9 mouse cellular contexts compared by ENCODE assay signal in genomic region chr7:142070458-142071211, GRCm38 (mm10). TPM values are rescaled to one million over a fixed set of nuclear protein-coding genes. Genes with fewer than 3 reads are reported as not detected.
DNase-seq lines count a peak whose midpoint lies in the region; ATAC-seq lines count a peak whose summit lies in the region.
"Had no signal": no experiment of that assay in that cellular context is flagged by ENCODE, and none has a peak within 500 bp of the region (broad histone marks: within the 10 kb centered on the region; RNA-seq: fewer than 3 reads in every experiment).

No protein-coding gene starts in this region.

- no peak overlapping the region for H3K27ac ChIP-seq in midbrain, embryonic 15.5 days

- H3K36me3 ChIP-seq in midbrain, embryonic 15.5 days (replicated peaks) = no peaks in the 10 kb centered on the region
- H3K36me3 ChIP-seq in splenic B cell, adult 2 months (ENCODE audit: control insufficient read depth, insufficient read depth, low read length, poor library complexity, severe bottlenecking) = no peaks in the 10 kb centered on the region

- DNase-seq in 3134 (ENCODE audit: extremely low read depth, insufficient read length, low spot score) = peak; percentile 38
- DNase-seq in Muller cell, postnatal 12 days (ENCODE audit: inconsistent ontology term) = peak; percentile 59
- peak; percentile 90 to 91 for DNase-seq in cerebellum, postnatal 36 days
- peak; percentile 58 for DNase-seq in kidney, adult 11 months
- DNase-seq in liver = peak; percentile 85
- DNase-seq in splenic B cell, adult 2 months (ENCODE audit: low read depth, low spot score) = peak; percentile 75

- H3K4me2 ChIP-seq in midbrain, embryonic 15.5 days = peak overlapping the region; percentile 55

- H3K9me3 ChIP-seq in midbrain, embryonic 15.5 days = no peaks in the 10 kb centered on the region

- peaks cover 5% of the 10 kb centered on the region for H3K4me1 ChIP-seq in midbrain, embryonic 15.5 days

- peak; percentile 77 for ATAC-seq in granulocyte monocyte progenitor cell, adult 5-6 weeks (replicated peaks; ENCODE audit: poor library complexity, severe bottlenecking)
- ATAC-seq in midbrain, embryonic 15.5 days (replicated peaks) = peak; percentile 90

- peak overlapping the region; percentile 27 for H3K4me3 ChIP-seq in midbrain, embryonic 15.5 days
- H3K4me3 ChIP-seq: erythroblast, embryonic 14.5 days had no signal

- WGBS in midbrain, embryonic 15.5 days = 18% methylated on average over 13 of the region's 13 CpGs

- no peaks in the 10 kb centered on the region for H3K27me3 ChIP-seq in midbrain, embryonic 15.5 days (replicated peaks)
- H3K27me3 ChIP-seq in splenic B cell, adult 2 months (ENCODE audit: control insufficient read depth, insufficient read depth, low read length, poor library complexity, severe bottlenecking) = no peaks in the 10 kb centered on the region

- H3K9ac ChIP-seq in midbrain, embryonic 15.5 days = peak overlapping the region; percentile 34; the same call in 1 of the 2 replicates

RNA-seq across cellular contexts. Expression of gene Mob2, which starts 9.8 kb away (rescaled TPM):
- total RNA-seq in granulocyte monocyte progenitor cell, adult 5-6 weeks (2014; fragmentation: Nextera tagmentation) = 57.8 and 60.9 TPM in 2 replicates
- 51.2 and 63.4 TPM in 2 replicates for total RNA-seq in granulocyte monocyte progenitor cell, adult 5-6 weeks (2017)
- 53.9 and 57.8 TPM in 2 replicates for polyA plus RNA-seq in midbrain, embryonic 15.5 days (2015; fragmentation: Nextera tagmentation; extraction: Ambion mirVana)

RNA-seq across cellular contexts. Expression of gene Dusp8, which starts 25.0 kb away (rescaled TPM):
- not detected in 2 replicates for total RNA-seq in granulocyte monocyte progenitor cell, adult 5-6 weeks (2014; fragmentation: Nextera tagmentation)
- total RNA-seq in granulocyte monocyte progenitor cell, adult 5-6 weeks (2017) = not detected in 2 replicates
- 134 and 135 TPM in 2 replicates for polyA plus RNA-seq in midbrain, embryonic 15.5 days (2015; fragmentation: Nextera tagmentation; extraction: Ambion mirVana)

RNA-seq across cellular contexts. Expression of gene Gm45618, which starts 49.9 kb away (rescaled TPM):
- total RNA-seq in granulocyte monocyte progenitor cell, adult 5-6 weeks (2014; fragmentation: Nextera tagmentation) = not detected in 2 replicates
- not detected in 2 replicates for total RNA-seq in granulocyte monocyte progenitor cell, adult 5-6 weeks (2017)
- 0.36 and 0.65 TPM in 2 replicates for polyA plus RNA-seq in midbrain, embryonic 15.5 days (2015; fragmentation: Nextera tagmentation; extraction: Ambion mirVana)
- polyA plus RNA-seq: erythroblast, embryonic 14.5 days had no signal

Comparison
In these comparisons a context has a peak if more than half of its experiments do, and no peak if none do; other contexts are left out.
1. DNase-seq: peak in every context shown above with its lines; median percentile 90 in cerebellum, postnatal 36 days; 85 in liver; 75 in splenic B cell, adult 2 months; 59 in Muller cell, postnatal 12 days; 58 in kidney, adult 11 months; 38 in 3134.